Mouse (Mus musculus) lung, postnatal 10 days (tissue): ENCODE data around the gene Diablo.
"Not testable (repeated sequence)": the region's sequence is repeated elsewhere in the genome, so short reads cannot be mapped to it uniquely, and the experiment has no call there.

Source experiments
- DNase-seq: peaks from one replicate; pipeline ENCODE4 v3.0.0; 2021

Gene Diablo

GRCm38 (mm10) chr5:123523692-123524392 is at the start of gene Diablo:
Gene Diablo (minus strand): TSS chr5:123524176.
- peak; percentile 99 for DNase-seq

GRCm38 (mm10) chr5:123573362-123573761 is 49.4 kb upstream of the Diablo start:
- DNase-seq, result no peak

GRCm38 (mm10) chr5:123572357-123573186 is 48.6 kb upstream of the Diablo start, which contains the start of gene Vps33a:
Gene Vps33a (minus strand): TSS chr5:123573038.
- DNase-seq, result peak; percentile 99

DNA sequence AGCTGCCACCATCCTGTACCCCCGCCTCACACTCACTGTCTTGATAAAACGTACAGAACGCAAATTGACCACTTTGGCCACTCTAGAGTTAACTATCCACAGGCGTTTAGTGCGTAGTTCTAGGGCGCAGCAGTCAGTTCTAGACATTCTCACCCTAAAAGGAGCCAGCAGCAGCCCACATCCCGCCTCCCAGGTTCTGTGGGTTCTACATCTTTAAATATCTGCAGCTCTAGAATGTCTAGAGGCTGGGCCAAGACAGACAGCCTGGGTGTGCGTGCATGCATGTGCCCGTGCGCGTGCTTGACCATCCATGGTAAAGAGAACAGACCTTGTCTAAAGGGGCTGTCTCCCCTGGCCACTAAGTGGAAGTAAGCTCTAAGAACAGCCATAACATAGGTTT is 37.2 kb upstream of the Diablo start:
- no peak for DNase-seq

DNA sequence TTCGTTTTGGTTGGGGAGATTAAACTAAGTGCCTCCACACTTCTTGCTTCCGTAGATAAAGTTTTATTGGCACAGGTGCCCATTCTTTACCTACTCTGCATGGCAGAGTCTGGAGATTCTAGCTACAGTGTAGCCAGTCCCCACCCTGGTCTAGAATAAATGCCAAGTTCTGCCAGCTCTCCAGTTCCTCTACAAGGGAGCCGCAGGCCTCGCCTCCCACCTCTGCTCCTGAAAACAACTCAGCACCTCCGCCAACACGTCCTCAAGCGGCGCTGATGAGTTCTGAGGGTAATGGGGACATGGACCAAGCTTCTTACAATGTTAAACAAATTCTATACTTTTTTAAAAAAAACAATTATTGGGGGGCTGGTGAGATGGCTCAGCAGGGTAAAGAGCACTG is 35.6 kb upstream of the Diablo start:
- no peak for DNase-seq

DNA sequence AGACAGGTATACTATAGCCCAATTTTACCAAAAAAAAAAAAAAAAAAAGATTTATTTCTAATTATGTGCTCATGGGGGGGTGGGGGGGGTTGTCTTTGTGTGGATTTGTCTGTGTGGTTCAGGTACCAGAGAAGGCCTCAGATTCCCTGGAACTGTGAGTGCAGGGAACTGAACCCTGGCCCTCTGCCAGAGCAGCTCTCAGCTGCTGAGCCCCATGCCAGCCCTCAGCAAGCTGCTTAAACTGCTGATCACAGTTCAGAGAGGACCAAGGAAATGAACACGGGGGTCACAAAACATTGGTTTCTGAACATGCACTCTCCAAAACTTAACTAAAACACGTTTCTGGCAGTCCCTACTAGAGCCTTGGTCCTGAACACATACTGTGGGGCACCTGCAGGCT is 32.5 kb upstream of the Diablo start:
- no peak for DNase-seq

DNA sequence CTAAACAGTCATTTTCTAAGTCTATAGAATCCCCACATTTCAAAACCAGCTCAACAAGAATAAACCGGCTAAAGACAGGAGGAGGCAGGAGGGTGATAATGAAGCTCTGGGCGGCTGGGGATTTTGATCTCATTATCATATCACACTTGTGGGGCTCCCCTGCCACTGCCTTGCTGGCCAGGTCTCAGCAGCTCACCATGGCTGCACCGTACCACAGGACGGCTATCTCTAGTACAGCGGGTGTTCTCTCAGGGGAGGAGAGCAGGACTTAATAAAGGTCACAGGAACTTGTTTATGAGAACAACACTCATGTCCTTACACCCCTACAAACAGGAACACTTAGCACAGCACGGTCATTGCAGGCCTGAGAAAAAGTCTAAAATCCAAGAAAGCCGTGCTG is 31.7 kb upstream of the Diablo start:
- no peak for DNase-seq

DNA sequence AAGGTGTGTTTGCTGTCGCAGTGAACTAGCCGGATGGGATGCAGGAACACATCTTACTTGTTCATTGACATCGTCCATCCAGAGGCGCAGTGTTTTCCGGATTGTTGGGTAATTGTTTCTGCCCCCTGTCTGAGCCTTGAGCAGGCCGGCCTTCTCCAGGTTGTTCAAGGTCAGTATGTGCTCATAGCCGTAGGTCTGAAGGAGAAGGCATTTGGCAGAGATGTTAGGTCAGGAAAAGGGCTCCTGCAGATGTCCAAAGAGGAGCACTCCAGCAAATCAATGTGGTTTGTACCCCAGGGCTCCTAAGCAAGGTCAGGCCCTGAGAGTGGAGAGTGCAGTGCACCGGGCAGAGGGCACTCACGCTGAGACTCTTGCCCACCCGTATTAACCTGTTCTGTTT is 9.8 kb upstream of the Diablo start:
- no peak for DNase-seq

GRCm38 (mm10) chr5:123530056-123530455 is 6.1 kb upstream of the Diablo start:
- DNase-seq, result peak; percentile 0

- peak; percentile 0 for DNase-seq
Measured at GRCm38 (mm10) chr5:123528641-123529040, 4.7 kb upstream of the Diablo start.

GRCm38 (mm10) chr5:123525916-123526495 is 2.0 kb upstream of the Diablo start:
- DNase-seq, result no peak

DNA sequence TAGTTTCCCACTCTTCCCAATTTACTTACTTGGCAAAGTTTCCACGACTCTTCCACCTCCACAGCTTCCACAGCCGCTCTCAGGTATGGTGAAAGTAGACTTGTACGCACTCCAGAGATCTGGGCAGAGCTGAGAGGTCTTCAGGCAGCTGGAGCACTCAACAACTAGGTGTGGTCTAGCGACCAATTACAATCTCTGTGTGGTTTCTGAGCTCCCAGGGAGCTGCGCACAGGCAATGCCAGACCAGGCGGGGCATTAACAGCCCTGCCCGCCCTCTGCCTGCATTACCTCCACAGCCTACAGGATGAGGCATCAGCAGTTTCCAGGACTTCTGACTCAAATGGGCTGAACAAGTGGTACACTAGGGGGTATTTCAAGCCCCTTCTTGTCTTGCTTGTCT is 1.3 kb upstream of the Diablo start, which contains the start of gene Gm49027:
Gm49027 (minus strand) TSS at position 208 of the 400 bp plus-strand sequence.
- no peak for DNase-seq

DNA sequence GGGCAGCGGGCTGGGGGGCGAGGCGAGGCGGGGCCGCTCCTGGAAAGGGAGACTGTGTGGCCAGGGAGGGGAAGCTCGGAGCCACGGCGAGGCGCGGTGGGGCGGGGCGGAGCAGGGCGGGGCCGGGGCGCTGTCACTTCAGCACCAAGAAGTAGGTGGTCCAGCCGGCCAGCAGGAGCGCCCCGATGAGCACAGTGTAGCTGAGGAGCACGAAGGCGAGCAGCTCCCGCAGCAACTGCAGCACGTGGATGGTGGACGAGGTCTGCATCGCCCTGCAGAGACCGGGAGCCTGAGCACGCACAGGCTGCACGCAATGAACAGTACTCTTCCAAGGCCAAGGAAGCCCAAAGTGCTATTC is 396 bp upstream of the Diablo start:
- DNase-seq, result no peak

GRCm38 (mm10) chr5:123522166-123522565 is 1.8 kb downstream of the Diablo start:
- no peak for DNase-seq

- no peak for DNase-seq
Measured at GRCm38 (mm10) chr5:123521621-123522020, 2.4 kb downstream of the Diablo start.

GRCm38 (mm10) chr5:123520666-123521065 is 3.3 kb downstream of the Diablo start:
- DNase-seq, result no peak

- no peak for DNase-seq
Measured at GRCm38 (mm10) chr5:123514871-123515270, 9.1 kb downstream of the Diablo start.

- no peak for DNase-seq
Measured at GRCm38 (mm10) chr5:123512102-123512501, 11.9 kb downstream of the Diablo start.

- not testable (repeated sequence) for DNase-seq
Measured at GRCm38 (mm10) chr5:123511426-123511825, 12.6 kb downstream of the Diablo start.

GRCm38 (mm10) chr5:123510160-123510559 is 13.8 kb downstream of the Diablo start, which contains the start of gene B3gnt4:
Gene B3gnt4 (plus strand): TSS chr5:123510460.
- DNase-seq, result no peak

DNA sequence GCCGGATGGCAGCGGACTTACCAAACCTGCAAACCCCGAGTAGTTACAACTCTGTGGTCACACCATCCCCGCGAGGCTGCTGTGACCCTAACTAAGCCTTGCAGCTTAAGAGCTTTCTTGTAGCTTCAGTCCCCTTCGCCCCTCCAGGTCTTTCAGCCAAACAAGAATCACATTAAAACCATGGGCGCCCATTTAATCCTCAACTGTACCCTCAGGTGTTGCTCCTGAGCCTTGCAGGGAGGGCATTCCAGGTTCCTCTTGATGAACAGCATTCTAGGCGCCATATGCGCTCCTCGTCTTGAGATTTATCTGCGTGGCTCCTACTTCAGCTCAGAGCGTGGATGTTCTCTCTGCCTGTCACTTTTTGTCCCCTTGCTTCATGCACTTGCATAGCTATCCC is 15.1 kb downstream of the Diablo start:
- no peak for DNase-seq

DNA sequence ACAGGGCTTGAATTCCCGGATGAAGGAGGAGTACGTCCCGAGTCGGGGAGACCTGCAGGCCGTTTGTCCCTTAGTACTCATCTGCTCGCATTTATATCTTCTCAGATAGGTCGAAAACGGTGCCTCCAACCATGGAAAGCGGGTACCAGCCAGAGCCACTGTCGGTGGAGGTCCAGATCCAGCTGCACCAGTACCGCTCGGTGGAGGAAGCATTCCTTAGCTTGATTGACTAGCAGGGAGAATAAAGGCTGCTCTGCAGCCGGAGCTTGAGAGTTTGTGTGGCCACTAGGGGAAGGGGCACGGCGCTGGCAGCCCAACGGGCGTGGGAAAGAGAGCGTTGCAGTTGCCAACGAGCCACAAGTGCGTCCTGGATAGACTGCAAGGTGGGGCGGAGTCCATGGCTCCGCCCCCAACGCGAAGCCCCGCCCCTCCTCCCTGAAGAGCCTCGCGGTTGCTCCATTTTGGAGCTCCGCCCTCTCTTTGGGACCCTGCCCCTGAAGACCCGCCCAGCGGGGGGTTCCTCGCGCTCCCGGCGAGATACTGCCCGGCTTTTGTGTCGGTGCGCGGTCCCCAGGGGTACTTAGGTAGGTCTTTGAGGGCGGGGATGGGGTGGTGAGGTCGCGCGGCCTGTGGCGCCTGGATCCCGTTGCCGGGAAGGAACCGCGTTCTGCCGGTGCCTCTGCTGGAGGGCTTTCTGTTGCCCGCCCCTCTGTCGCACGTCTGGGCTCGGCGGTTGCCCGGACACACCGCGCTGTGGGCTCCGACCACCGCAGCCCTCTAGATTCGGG is 15.8 kb downstream of the Diablo start:
- peak; percentile 86 for DNase-seq

DNA sequence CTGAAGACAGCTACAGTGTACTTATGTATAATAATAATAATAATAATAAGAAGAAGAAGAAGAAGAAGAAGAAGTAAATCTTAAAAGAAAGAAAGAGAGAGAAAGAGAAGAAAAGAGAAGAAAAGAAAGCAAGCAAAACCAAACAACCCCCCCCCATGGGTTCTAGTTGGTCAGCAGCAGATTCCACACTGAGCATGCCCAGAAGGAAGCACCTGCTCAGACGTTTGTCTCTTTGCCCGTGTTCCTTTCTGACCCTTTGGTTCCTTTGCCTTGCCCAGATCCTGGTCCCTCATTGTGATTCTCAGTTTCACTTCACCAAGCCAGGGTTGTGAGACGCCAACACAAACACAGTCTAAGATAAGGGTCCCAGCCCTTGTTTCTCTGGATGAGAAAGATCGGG is 22.0 kb downstream of the Diablo start:
- DNase-seq, result no peak
